Mouse (Mus musculus): ENCODE measurements at regions not wholly inside any gene's neighbourhood (a gene's known extent, or its start where the extent isn't known, plus 50 kb on each side); places are given as distances from the start of the nearest gene placed in this dataset.

DNA sequence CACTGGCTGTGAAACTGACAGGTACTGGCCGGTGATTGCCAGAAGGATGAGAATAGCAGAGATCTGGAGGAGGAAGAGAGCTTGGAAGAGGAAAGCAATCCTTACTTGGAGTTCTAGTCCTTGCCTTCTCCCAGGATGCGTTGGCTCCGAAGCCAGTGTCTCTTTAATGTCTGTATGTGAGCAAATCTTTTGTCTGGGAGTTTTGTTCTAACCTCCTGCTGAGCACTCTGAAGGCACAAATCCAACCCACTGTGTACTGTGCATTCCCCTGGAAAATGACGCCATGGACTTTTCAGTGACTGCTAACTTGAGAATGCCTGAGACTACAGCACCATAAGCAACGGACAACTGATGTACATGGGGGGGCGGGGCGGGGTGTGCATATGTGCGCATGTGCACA, 216.4 kb downstream of the Emp1 start:
- H3K4me1 ChIP-seq (ENCODE audit: control insufficient read depth, insufficient read depth, low read length) = no peaks in the 10 kb centered on the region
- DNase-seq = no peak
- TF ChIP-seq CTCF (IDR thresholded peaks at IDR 0.05; ENCODE audit: insufficient read depth, low read length) (no peak), POLR2A (IDR thresholded peaks at IDR 0.05; ENCODE audit: borderline replicate concordance, extremely low read depth, low read depth, low read length) (no peak)
- WGBS = 94% methylated on average over 8 of the region's 8 CpGs
- no peak overlapping the region for H3K4me3 ChIP-seq (replicated peaks; ENCODE audit: extremely low read depth, low read depth, low read length)

DNA sequence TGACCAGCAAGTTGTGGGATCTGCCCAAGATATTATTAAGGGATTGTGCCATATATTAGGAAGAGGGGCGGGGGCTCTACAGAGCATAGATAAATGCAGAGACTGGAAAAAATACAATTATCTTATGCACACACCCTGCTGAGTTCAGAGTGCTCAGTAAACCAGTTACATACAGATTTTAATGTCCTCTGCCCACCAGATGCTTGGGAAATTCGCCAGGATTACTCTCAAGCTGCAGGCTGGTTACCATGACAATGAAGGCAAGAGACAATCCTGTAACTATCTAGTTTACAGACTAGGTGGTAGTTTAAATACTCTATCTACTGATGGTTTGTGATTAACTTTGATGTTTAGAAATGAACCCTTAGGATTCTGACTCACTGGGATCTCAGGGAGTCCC, 220.2 kb downstream of the Emp1 start:
- TF ChIP-seq CTCF (IDR thresholded peaks at IDR 0.05; ENCODE audit: insufficient read depth, low read length) (no peak), POLR2A (IDR thresholded peaks at IDR 0.05; ENCODE audit: borderline replicate concordance, extremely low read depth, low read depth, low read length) (no peak)
- DNase-seq = no peak
- Histone ChIP-seq H3K4me3 (replicated peaks; ENCODE audit: extremely low read depth, low read depth, low read length) (no peak overlapping the region), H3K4me1 (ENCODE audit: control insufficient read depth, insufficient read depth, low read length) (no peaks in the 10 kb centered on the region)
- WGBS = 63% methylated on average over 2 of the region's 2 CpGs

DNA sequence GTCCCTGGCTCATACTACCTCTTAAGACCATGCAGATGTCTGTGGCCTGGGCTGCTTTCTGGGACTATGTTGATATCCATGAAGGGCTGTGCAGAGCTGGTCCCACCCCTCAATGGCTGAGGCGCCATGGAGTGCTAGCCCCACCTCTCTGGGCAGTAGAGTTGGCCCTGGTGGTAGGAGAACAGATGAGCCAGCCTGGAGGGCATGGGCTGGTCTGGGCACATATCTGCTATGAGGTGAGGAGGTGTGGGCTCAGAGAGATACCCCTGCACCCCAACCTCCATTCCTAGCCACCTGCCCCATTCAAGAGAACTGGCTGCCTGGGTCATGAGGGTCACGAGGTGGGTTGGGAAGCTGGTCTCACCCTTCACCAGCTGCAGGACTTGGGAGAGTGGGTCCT, 222.4 kb downstream of the Emp1 start:
- no peak for DNase-seq
- 95% methylated on average over 2 of the region's 2 CpGs for WGBS
- Histone ChIP-seq H3K4me3 (replicated peaks; ENCODE audit: extremely low read depth, low read depth, low read length) (no peak overlapping the region), H3K4me1 (ENCODE audit: control insufficient read depth, insufficient read depth, low read length) (no peaks in the 10 kb centered on the region)
- TF ChIP-seq CTCF (IDR thresholded peaks at IDR 0.05; ENCODE audit: insufficient read depth, low read length) (no peak), POLR2A (IDR thresholded peaks at IDR 0.05; ENCODE audit: borderline replicate concordance, extremely low read depth, low read depth, low read length) (no peak)

DNA sequence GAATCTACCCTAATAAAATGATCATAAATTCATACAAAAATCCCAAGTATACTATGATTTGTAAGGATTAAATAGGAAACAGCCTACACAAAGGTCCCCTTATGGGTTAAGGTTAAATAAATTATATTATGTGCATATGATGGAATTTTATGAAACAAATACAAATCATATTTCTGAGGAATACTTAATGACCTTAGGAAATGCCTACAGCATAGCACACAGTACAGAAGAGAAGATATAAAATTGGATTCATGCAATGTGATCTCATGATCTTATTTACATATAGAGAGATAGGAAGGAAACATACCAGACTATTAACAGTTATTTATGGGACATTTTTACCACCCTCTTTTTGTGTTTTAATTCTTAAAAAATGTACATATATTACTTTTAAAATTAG, 227.7 kb downstream of the Emp1 start:
- DNase-seq = no peak
- TF ChIP-seq POLR2A (IDR thresholded peaks at IDR 0.05; ENCODE audit: borderline replicate concordance, extremely low read depth, low read depth, low read length) (no peak), CTCF (IDR thresholded peaks at IDR 0.05; ENCODE audit: insufficient read depth, low read length) (no peak)
- Histone ChIP-seq H3K4me1 (ENCODE audit: control insufficient read depth, insufficient read depth, low read length) (no peaks in the 10 kb centered on the region), H3K4me3 (replicated peaks; ENCODE audit: extremely low read depth, low read depth, low read length) (no peak overlapping the region)

DNA sequence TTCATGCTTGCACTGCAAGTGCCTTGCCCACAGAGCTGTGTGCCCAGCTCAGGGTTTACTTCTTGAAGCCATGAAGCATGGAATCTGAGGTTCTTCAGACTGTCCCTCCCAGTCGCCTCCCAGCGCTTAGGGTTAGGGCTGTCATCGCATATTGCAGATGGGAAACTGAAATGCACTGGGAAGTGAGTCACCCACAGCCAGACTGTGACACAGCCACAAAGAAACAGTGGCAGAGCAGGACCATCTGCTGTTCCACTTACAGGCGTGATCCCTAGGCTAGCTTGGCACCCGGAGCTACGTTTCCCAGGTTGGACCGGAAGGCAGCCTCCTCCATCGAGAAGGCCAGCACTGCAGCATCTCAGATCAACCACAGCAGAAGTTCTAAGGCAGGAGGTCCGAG, 228.7 kb downstream of the Emp1 start:
- TF ChIP-seq POLR2A (IDR thresholded peaks at IDR 0.05; ENCODE audit: borderline replicate concordance, extremely low read depth, low read depth, low read length) (no peak), CTCF (IDR thresholded peaks at IDR 0.05; ENCODE audit: insufficient read depth, low read length) (no peak)
- H3K4me3 ChIP-seq (replicated peaks; ENCODE audit: extremely low read depth, low read depth, low read length) = no peak overlapping the region
- WGBS = 78% methylated on average over 9 of the region's 9 CpGs
- no peak for DNase-seq
- H3K4me1 ChIP-seq (ENCODE audit: control insufficient read depth, insufficient read depth, low read length) = no peaks in the 10 kb centered on the region

DNA sequence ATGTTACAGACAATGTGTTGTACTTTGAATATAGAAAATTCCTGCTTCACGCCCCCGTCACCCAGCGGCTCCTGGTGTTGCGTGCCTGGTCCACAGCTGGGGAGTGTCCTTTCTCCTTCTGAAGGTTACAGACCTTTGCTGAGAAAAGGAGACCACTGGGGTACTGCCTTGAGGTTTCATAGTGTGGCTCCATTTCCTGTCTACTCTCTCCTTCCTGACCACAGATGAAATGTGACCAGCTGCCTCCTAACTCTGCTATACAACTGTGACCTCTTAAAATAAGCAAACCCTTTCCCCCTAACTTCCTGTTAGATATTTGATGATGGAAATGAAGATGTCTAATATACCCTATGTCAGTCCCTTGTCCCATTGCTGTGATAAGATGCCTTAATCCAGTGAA, 234.0 kb downstream of the Emp1 start:
- WGBS = 75% methylated on average over 4 of the region's 4 CpGs
- Histone ChIP-seq H3K4me1 (ENCODE audit: control insufficient read depth, insufficient read depth, low read length) (no peaks in the 10 kb centered on the region), H3K4me3 (replicated peaks; ENCODE audit: extremely low read depth, low read depth, low read length) (no peak overlapping the region)
- TF ChIP-seq CTCF (IDR thresholded peaks at IDR 0.05; ENCODE audit: insufficient read depth, low read length) (no peak), POLR2A (IDR thresholded peaks at IDR 0.05; ENCODE audit: borderline replicate concordance, extremely low read depth, low read depth, low read length) (no peak)
- DNase-seq = no peak

DNA sequence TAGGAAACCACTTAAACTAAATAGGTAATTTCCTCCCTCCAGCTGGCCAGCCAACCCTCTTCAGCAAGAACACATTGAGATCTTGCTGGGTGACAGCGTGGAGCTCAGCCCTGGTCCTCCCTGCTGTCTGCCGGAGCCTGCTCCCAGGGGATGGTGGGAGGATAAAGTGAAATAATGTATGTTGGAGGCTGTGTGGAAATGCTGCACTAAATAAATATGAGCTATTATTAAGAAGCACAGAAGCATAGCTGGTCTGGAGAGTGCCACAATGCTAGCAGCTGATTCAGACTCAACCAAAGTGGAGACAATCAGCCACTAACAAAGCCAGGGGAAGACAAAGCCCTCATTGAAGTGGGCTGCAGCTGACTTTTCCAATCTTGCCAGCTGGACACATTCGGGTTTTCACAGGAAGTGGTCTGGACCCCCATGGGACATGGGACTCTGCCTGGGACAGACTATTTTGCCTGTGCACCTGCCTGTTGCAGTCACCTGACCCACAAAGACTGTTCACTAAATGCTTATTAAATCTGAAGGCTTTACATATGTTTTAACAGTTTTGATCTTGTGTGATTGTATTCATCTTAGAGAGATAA, 248.3 kb downstream of the Emp1 start:
- DNase-seq = no peak
- 51% methylated on average over 3 of the region's 3 CpGs for WGBS
- no peaks in the 10 kb centered on the region for H3K4me1 ChIP-seq (ENCODE audit: control insufficient read depth, insufficient read depth, low read length)
- TF ChIP-seq POLR2A (IDR thresholded peaks at IDR 0.05; ENCODE audit: borderline replicate concordance, extremely low read depth, low read depth, low read length) (no peak), CTCF (IDR thresholded peaks at IDR 0.05; ENCODE audit: insufficient read depth, low read length) (no peak)
- no peak overlapping the region for H3K4me3 ChIP-seq (replicated peaks; ENCODE audit: extremely low read depth, low read depth, low read length)

DNA sequence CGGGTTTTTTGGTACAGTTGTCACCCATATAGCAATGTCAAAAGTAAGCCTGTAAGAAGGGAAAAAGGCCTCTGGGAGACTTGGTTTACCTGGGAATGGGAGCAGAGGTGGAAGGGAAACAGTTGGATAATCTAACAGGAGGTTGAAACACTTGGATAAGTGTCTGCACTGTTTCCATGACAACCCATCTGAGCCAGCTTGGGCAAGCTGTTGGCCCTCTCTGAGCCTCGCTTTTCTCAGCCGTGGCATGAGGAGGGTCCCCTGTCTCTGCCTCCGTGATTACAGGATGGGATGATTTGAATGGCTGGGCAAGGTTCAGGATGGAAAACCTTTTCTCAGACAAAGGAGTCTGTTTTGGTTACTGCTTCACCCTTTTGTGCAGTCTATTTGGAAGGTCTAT, 265.6 kb downstream of the Emp1 start:
- Histone ChIP-seq H3K4me1 (ENCODE audit: control insufficient read depth, insufficient read depth, low read length) (no peaks in the 10 kb centered on the region), H3K4me3 (replicated peaks; ENCODE audit: extremely low read depth, low read depth, low read length) (no peak overlapping the region)
- no peak for DNase-seq
- TF ChIP-seq CTCF (IDR thresholded peaks at IDR 0.05; ENCODE audit: insufficient read depth, low read length) (no peak), POLR2A (IDR thresholded peaks at IDR 0.05; ENCODE audit: borderline replicate concordance, extremely low read depth, low read depth, low read length) (no peak)
- WGBS = 62% methylated on average over 4 of the region's 4 CpGs

DNA sequence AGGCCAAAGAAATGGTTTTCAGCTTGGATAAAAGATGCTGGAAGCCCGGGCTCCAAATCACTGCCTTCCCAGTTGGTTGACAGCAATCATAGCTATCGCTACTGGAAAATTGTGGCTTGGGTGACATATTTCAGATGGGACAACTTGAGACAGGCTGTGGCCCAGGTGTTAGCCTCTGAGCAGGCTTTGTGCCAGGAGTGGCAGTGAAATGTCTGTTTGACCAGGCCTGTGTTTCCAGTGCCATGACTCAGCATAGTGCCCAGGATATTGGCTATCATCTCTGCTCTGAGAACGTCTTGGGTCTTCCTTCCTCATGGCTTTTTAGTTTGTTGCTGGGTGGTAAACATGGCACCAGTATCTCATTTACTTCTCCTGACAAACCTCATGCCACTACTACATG, 266.9 kb downstream of the Emp1 start:
- WGBS = 64% methylated on average over 3 of the region's 3 CpGs
- Histone ChIP-seq H3K4me1 (ENCODE audit: control insufficient read depth, insufficient read depth, low read length) (no peaks in the 10 kb centered on the region), H3K4me3 (replicated peaks; ENCODE audit: extremely low read depth, low read depth, low read length) (no peak overlapping the region)
- DNase-seq = no peak
- TF ChIP-seq CTCF (IDR thresholded peaks at IDR 0.05; ENCODE audit: insufficient read depth, low read length) (no peak), POLR2A (IDR thresholded peaks at IDR 0.05; ENCODE audit: borderline replicate concordance, extremely low read depth, low read depth, low read length) (no peak)

DNA sequence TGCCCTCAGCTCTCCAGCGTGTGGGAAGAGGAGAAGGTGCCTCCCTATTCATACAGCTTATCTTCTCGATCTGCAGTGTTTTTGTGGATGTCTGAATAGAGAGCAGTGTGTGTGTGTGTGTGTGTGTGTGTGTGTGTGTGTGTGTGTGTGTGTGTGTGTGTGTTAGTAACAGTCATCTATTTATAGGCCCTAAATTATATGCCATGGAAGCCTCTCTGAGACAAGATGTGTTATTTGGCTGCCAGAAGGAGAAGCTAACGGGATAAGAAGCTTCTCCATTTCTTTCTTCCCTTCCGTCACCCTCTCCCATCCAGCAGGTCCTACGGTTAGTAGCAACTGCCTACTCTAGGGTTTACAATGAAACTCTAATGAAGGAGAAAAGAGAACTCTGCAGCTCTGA, 270.3 kb downstream of the Emp1 start:
- no peak overlapping the region for H3K4me3 ChIP-seq (replicated peaks; ENCODE audit: extremely low read depth, low read depth, low read length)
- no peaks in the 10 kb centered on the region for H3K4me1 ChIP-seq (ENCODE audit: control insufficient read depth, insufficient read depth, low read length)
- 77% methylated on average over 5 of the region's 5 CpGs for WGBS
- TF ChIP-seq CTCF (IDR thresholded peaks at IDR 0.05; ENCODE audit: insufficient read depth, low read length) (no peak), POLR2A (IDR thresholded peaks at IDR 0.05; ENCODE audit: borderline replicate concordance, extremely low read depth, low read depth, low read length) (no peak)
- DNase-seq = no peak
